Mouse (Mus musculus): ENCODE measurements around the gene Cipc. TPM values are rescaled to one million over a fixed set of nuclear protein-coding genes. Genes with fewer than 3 reads are reported as not detected.

Gene Cipc
- total and polyA plus RNA-seq, 3 experiments = 42.7 to 89.5 (median 70.0) TPM

GRCm38 (mm10) chr12:86998699-86999098 is 51.9 kb downstream of the Cipc start:
- H3K27me3 ChIP-seq (ENCODE audit: insufficient read depth, low read length) = peaks cover 11% of the 10 kb centered on the region

GRCm38 (mm10) chr12:86999283-86999820 is 52.5 kb downstream of the Cipc start:
- Histone ChIP-seq H3K4me1 (ENCODE audit: insufficient read depth, low read depth, low read length) (peaks cover 5% of the 10 kb centered on the region; the same call in 1 of the 2 replicates), H3K27me3 (ENCODE audit: insufficient read depth, low read length) (peaks cover 11% of the 10 kb centered on the region), H3K36me3 (replicated peaks) (no peaks in the 10 kb centered on the region), H3K9me3 (replicated peaks) (no peaks in the 10 kb centered on the region), H3K4me3 (ENCODE audit: low read depth, low read length) (no peak overlapping the region)
- TF ChIP-seq POLR2AphosphoS5 (IDR thresholded peaks at IDR 0.05; ENCODE audit: insufficient replicate concordance, low read depth, low read length) (no peak), CTCF (IDR thresholded peaks at IDR 0.05; ENCODE audit: low read depth, low read length) (0 out of 2 replicates have a peak, but pooled peaks have one; percentile 12)
- ATAC-seq (ENCODE audit: extremely low read depth, insufficient number of reproducible peaks, low FRiP score, poor library complexity, severe bottlenecking) (no peak), DNase-seq (ENCODE audit: low spot score) (no peak)

More at GRCm38 (mm10) chr12:86998699-86999098, 51.9 kb downstream of the Cipc start:
- no peak for ATAC-seq (ENCODE audit: extremely low read depth, insufficient number of reproducible peaks, low FRiP score, poor library complexity, severe bottlenecking)
- H3K4me3 ChIP-seq (ENCODE audit: low read depth, low read length) = no peak overlapping the region
- no peak for DNase-seq (ENCODE audit: low spot score)
- H3K9me3 ChIP-seq (replicated peaks) = no peaks in the 10 kb centered on the region
- peaks cover 5% of the 10 kb centered on the region; the same call in 1 of the 2 replicates for H3K4me1 ChIP-seq (ENCODE audit: insufficient read depth, low read depth, low read length)
- TF ChIP-seq CTCF (IDR thresholded peaks at IDR 0.05; ENCODE audit: low read depth, low read length) = peak; percentile 49
- TF ChIP-seq TAL1 (conservative IDR thresholded peaks at IDR 0.05; ENCODE audit: low read depth, low read length) = no peak
- no peaks in the 10 kb centered on the region for H3K36me3 ChIP-seq (replicated peaks)

- DNase-seq (ENCODE audit: low spot score) (no peak), ATAC-seq (ENCODE audit: extremely low read depth, insufficient number of reproducible peaks, low FRiP score, poor library complexity, severe bottlenecking) (no peak)
- Histone ChIP-seq H3K4me1 (ENCODE audit: insufficient read depth, low read depth, low read length) (peaks cover 5% of the 10 kb centered on the region; the same call in 1 of the 2 replicates), H3K4me3 (ENCODE audit: low read depth, low read length) (no peak overlapping the region), H3K36me3 (replicated peaks) (no peaks in the 10 kb centered on the region), H3K9me3 (replicated peaks) (no peaks in the 10 kb centered on the region), H3K27me3 (ENCODE audit: insufficient read depth, low read length) (peaks cover 11% of the 10 kb centered on the region)
- TF ChIP-seq GATA2 (IDR thresholded peaks at IDR 0.05; ENCODE audit: borderline replicate concordance, low read depth, low read length) (no peak), GATA1 (IDR thresholded peaks at IDR 0.05; ENCODE audit: borderline replicate concordance, low read length) (no peak), CTCF (IDR thresholded peaks at IDR 0.05; ENCODE audit: low read depth, low read length) (no peak), POLR2AphosphoS5 (IDR thresholded peaks at IDR 0.05; ENCODE audit: insufficient replicate concordance, low read depth, low read length) (no peak), TAL1 (conservative IDR thresholded peaks at IDR 0.05; ENCODE audit: low read depth, low read length) (no peak)
These were observed 53.5 kb downstream of the Cipc start for GRCm38 (mm10) chr12:87000151-87000839.

- H3K9me3 ChIP-seq (replicated peaks) = no peaks in the 10 kb centered on the region
- no peak overlapping the region for H3K4me3 ChIP-seq (ENCODE audit: low read depth, low read length)
- TF ChIP-seq CTCF (IDR thresholded peaks at IDR 0.05; ENCODE audit: low read depth, low read length) (no peak), POLR2AphosphoS5 (IDR thresholded peaks at IDR 0.05; ENCODE audit: insufficient replicate concordance, low read depth, low read length) (no peak), GATA1 (IDR thresholded peaks at IDR 0.05; ENCODE audit: borderline replicate concordance, low read length) (no peak), TAL1 (conservative IDR thresholded peaks at IDR 0.05; ENCODE audit: low read depth, low read length) (no peak), GATA2 (IDR thresholded peaks at IDR 0.05; ENCODE audit: borderline replicate concordance, low read depth, low read length) (no peak)
- H3K4me1 ChIP-seq (ENCODE audit: insufficient read depth, low read depth, low read length) = peaks cover 5% of the 10 kb centered on the region; the same call in 1 of the 2 replicates
- no peaks in the 10 kb centered on the region for H3K36me3 ChIP-seq (replicated peaks)
- peaks cover 11% of the 10 kb centered on the region for H3K27me3 ChIP-seq (ENCODE audit: insufficient read depth, low read length)
- ATAC-seq (ENCODE audit: extremely low read depth, insufficient number of reproducible peaks, low FRiP score, poor library complexity, severe bottlenecking) = no peak
- DNase-seq (ENCODE audit: low spot score) = no peak
These were observed 54.0 kb downstream of the Cipc start for GRCm38 (mm10) chr12:87000840-87001176.

- Histone ChIP-seq H3K4me3 (ENCODE audit: low read depth, low read length) (no peak overlapping the region), H3K4me1 (ENCODE audit: insufficient read depth, low read depth, low read length) (peaks cover 5% of the 10 kb centered on the region; the same call in 1 of the 2 replicates), H3K36me3 (replicated peaks) (no peaks in the 10 kb centered on the region), H3K27me3 (ENCODE audit: insufficient read depth, low read length) (peaks cover 8% of the 10 kb centered on the region; the same call in 1 of the 2 replicates), H3K9me3 (replicated peaks) (no peaks in the 10 kb centered on the region)
- ATAC-seq (ENCODE audit: extremely low read depth, insufficient number of reproducible peaks, low FRiP score, poor library complexity, severe bottlenecking) (no peak), DNase-seq (ENCODE audit: low spot score) (no peak)
- TF ChIP-seq GATA1 (IDR thresholded peaks at IDR 0.05; ENCODE audit: borderline replicate concordance, low read length) = no peak
- TF ChIP-seq GATA2 (IDR thresholded peaks at IDR 0.05; ENCODE audit: borderline replicate concordance, low read depth, low read length) = no peak
- TF ChIP-seq TAL1 (conservative IDR thresholded peaks at IDR 0.05; ENCODE audit: low read depth, low read length) = no peak
- TF ChIP-seq POLR2AphosphoS5 (IDR thresholded peaks at IDR 0.05; ENCODE audit: insufficient replicate concordance, low read depth, low read length) = no peak
- TF ChIP-seq CTCF (IDR thresholded peaks at IDR 0.05; ENCODE audit: low read depth, low read length) = no peak
These were observed 55.4 kb downstream of the Cipc start for GRCm38 (mm10) chr12:87002209-87002608.

GRCm38 (mm10) chr12:87002815-87003214 is 56.0 kb downstream of the Cipc start:
- DNase-seq (ENCODE audit: low spot score) (no peak), ATAC-seq (ENCODE audit: extremely low read depth, insufficient number of reproducible peaks, low FRiP score, poor library complexity, severe bottlenecking) (no peak)
- TF ChIP-seq TAL1 (conservative IDR thresholded peaks at IDR 0.05; ENCODE audit: low read depth, low read length) (no peak), POLR2AphosphoS5 (IDR thresholded peaks at IDR 0.05; ENCODE audit: insufficient replicate concordance, low read depth, low read length) (no peak), GATA2 (IDR thresholded peaks at IDR 0.05; ENCODE audit: borderline replicate concordance, low read depth, low read length) (no peak), GATA1 (IDR thresholded peaks at IDR 0.05; ENCODE audit: borderline replicate concordance, low read length) (no peak), CTCF (IDR thresholded peaks at IDR 0.05; ENCODE audit: low read depth, low read length) (no peak)
- Histone ChIP-seq H3K4me1 (ENCODE audit: insufficient read depth, low read depth, low read length) (peaks cover 5% of the 10 kb centered on the region; the same call in 1 of the 2 replicates), H3K4me3 (ENCODE audit: low read depth, low read length) (no peak overlapping the region), H3K27me3 (ENCODE audit: insufficient read depth, low read length) (peaks cover 10% of the 10 kb centered on the region; the same call in 1 of the 2 replicates), H3K36me3 (replicated peaks) (no peaks in the 10 kb centered on the region), H3K9me3 (replicated peaks) (no peaks in the 10 kb centered on the region)
